Mouse (Mus musculus) left cerebral cortex, adult 2 months (tissue): ENCODE results near the gene Mlip. TPM values are rescaled to one million over a fixed set of nuclear protein-coding genes. Genes with fewer than 3 reads are reported as not detected.
"Not testable (repeated sequence)": the region's sequence is repeated elsewhere in the genome, so short reads cannot be mapped to it uniquely, and the experiment has no call there.

Experiments
- DNase-seq, 2 experiments: peaks; one replicate each; pipeline ENCODE4 v3.0.0; 2021 to 2022; ENCODE audit warnings: low spot score in 2 of 2, mixed read lengths in 1 of 2; ENCODE audit errors: extremely low spot score in 1 of 2
- H3K27ac ChIP-seq: fragments of 200-600 bp; 2 replicates; pipeline ENCODE4 v1.8.1; 2022
- H3K4me3 ChIP-seq: fragments of 200-600 bp; 2 replicates; pipeline ENCODE4 v1.8.1; 2022
- CTCF ChIP-seq: fragments of 200-600 bp; IDR thresholded peaks from 2 replicates; pipeline ENCODE4 v1.8.1; 2022; ENCODE audit warnings: antibody characterized with exemption, mild to moderate bottlenecking, moderate library complexity
- intact Hi-C: fragments of 180-260 bp; cut with DNase I; formaldehyde crosslinking; loops from one replicate; pipeline ENCODE4 v1.15.1; 2025
- total RNA-seq, 2 experiments: library from RNA; stranded (reverse); gene quantifications; 2 replicates each; pipeline ENCODE4 v1.2.3; 2021

The Mlip gene
- total RNA-seq, 2 experiments from 2014 or later, result 133 to 136 TPM

GRCm38 (mm10) chr9:77379625-77380024 lies 26.9 kb upstream of the Mlip start:
- peak; percentile 70 to 83 for DNase-seq
- H3K27ac ChIP-seq, result no peak overlapping the region
- intact Hi-C loops, result loop anchor here (2.0 kb wide), 3 partner anchors 389 to 1107 kb away; no protein-coding TSS in a partner anchor
- no peak overlapping the region for H3K4me3 ChIP-seq
- peak; percentile 62 for TF ChIP-seq CTCF

GRCm38 (mm10) chr9:77377696-77378095 lies 24.9 kb upstream of the Mlip start:
- no peak for DNase-seq
- TF ChIP-seq CTCF, result no peak

GRCm38 (mm10) chr9:77377082-77377481 lies 24.3 kb upstream of the Mlip start:
- Histone ChIP-seq H3K27ac (no peak overlapping the region), H3K4me3 (no peak overlapping the region)
- intact Hi-C loops, result no loop called here
- DNase-seq, result peak in 1 of 2 experiments; percentile 57
- peak; percentile 61 for TF ChIP-seq CTCF

More at GRCm38 (mm10) chr9:77377696-77378095, 24.9 kb upstream of the Mlip start:
- Histone ChIP-seq H3K4me3 (no peak overlapping the region), H3K27ac (no peak overlapping the region)
- intact Hi-C loops, result no loop called here

GRCm38 (mm10) chr9:77376561-77376960 lies 23.8 kb upstream of the Mlip start:
- intact Hi-C loops, result no loop called here
- no peak for TF ChIP-seq CTCF

GRCm38 (mm10) chr9:77370706-77371105 lies 17.9 kb upstream of the Mlip start:
- no peak overlapping the region for H3K4me3 ChIP-seq
- TF ChIP-seq CTCF, result no peak
- intact Hi-C loops, result no loop called here
- no peak overlapping the region for H3K27ac ChIP-seq
- no peak for DNase-seq

More at GRCm38 (mm10) chr9:77376561-77376960, 23.8 kb upstream of the Mlip start:
- Histone ChIP-seq H3K27ac (no peak overlapping the region), H3K4me3 (no peak overlapping the region)
- DNase-seq, result no peak

- TF ChIP-seq CTCF, result no peak; the same call in 1 of the 2 replicates
- Histone ChIP-seq H3K27ac (no peak overlapping the region), H3K4me3 (no peak overlapping the region)
- DNase-seq, result no peak
- intact Hi-C loops, result no loop called here
Observed at GRCm38 (mm10) chr9:77369262-77369661, 16.5 kb upstream of the Mlip start.

GRCm38 (mm10) chr9:77364681-77365080 lies 11.9 kb upstream of the Mlip start:
- H3K27ac ChIP-seq, DNase-seq, H3K4me3 ChIP-seq, intact Hi-C loops: not testable (repeated sequence)

- DNase-seq, result no peak
- no peak for TF ChIP-seq CTCF
- H3K4me3 ChIP-seq, result no peak overlapping the region
- intact Hi-C loops, result no loop called here
- H3K27ac ChIP-seq, result no peak overlapping the region
Observed at GRCm38 (mm10) chr9:77362906-77363305, 10.1 kb upstream of the Mlip start.

- intact Hi-C loops, result no loop called here
Observed at GRCm38 (mm10) chr9:77360654-77361053, 7.9 kb upstream of the Mlip start.

GRCm38 (mm10) chr9:77359278-77359973 lies 6.7 kb upstream of the Mlip start:
- Histone ChIP-seq H3K27ac (no peak overlapping the region), H3K4me3 (no peak overlapping the region)
- no peak for DNase-seq
- TF ChIP-seq CTCF, result no peak
- intact Hi-C loops, result no loop called here

More at GRCm38 (mm10) chr9:77360654-77361053, 7.9 kb upstream of the Mlip start:
- no peak for DNase-seq
- no peak for TF ChIP-seq CTCF
- H3K27ac ChIP-seq, result no peak overlapping the region
- no peak overlapping the region for H3K4me3 ChIP-seq

- no peak for DNase-seq
- peak; percentile 36 for TF ChIP-seq CTCF
- intact Hi-C loops, result no loop called here
- H3K4me3 ChIP-seq, result no peak overlapping the region
- H3K27ac ChIP-seq, result no peak overlapping the region
Observed at GRCm38 (mm10) chr9:77353942-77354341, 1.2 kb upstream of the Mlip start.

- intact Hi-C loops, result no loop called here
- H3K4me3 ChIP-seq, result no peak overlapping the region
- DNase-seq, result no peak
- no peak overlapping the region for H3K27ac ChIP-seq
- TF ChIP-seq CTCF, result no peak
Observed at GRCm38 (mm10) chr9:77347704-77348103, 5.1 kb downstream of the Mlip start.

- no peak overlapping the region for H3K27ac ChIP-seq
- intact Hi-C loops, result loop anchor here (5.0 kb wide), 1 partner anchor 67 kb away; no protein-coding TSS in a partner anchor
Observed at GRCm38 (mm10) chr9:77344318-77344717, 8.5 kb downstream of the Mlip start.

More at GRCm38 (mm10) chr9:77344318-77344717, 8.5 kb downstream of the Mlip start:
- H3K4me3 ChIP-seq, result no peak overlapping the region
- no peak for TF ChIP-seq CTCF
- no peak for DNase-seq
